Mouse (Mus musculus) liver, adult 2 months (tissue): ENCODE measurements around the gene Duoxa1. TPM values are rescaled to one million over a fixed set of nuclear protein-coding genes. Genes with fewer than 3 reads are reported as not detected.
"Not testable (repeated sequence)": the region's sequence is repeated elsewhere in the genome, so short reads cannot be mapped to it uniquely, and the experiment has no call there.

ENCODE experiments used
- DNase-seq: peaks from one replicate; pipeline ENCODE4 v3.0.0-alpha.2; 2011; ENCODE audit warnings: low read depth, low spot score; ENCODE audit errors: extremely low read depth
- H3K27ac ChIP-seq: fragments of 200-500 bp; replicated peaks from 2 replicates; pipeline ENCODE4 v1.5.1; 2012; ENCODE audit warnings: low read depth, mild to moderate bottlenecking, control low read depth, inconsistent platforms, low read length; ENCODE audit not compliant: insufficient read depth
- H3K27me3 ChIP-seq: fragments of 200-500 bp; 2 replicates; pipeline ENCODE4 v1.6.1; 2012; ENCODE audit warnings: mild to moderate bottlenecking, moderate library complexity, low read length, inconsistent platforms; ENCODE audit not compliant: control insufficient read depth, insufficient read depth
- H3K36me3 ChIP-seq: fragments of 200-500 bp; 2 replicates; pipeline ENCODE4 v1.6.1; 2012; ENCODE audit warnings: low read length, inconsistent platforms; ENCODE audit not compliant: control insufficient read depth, insufficient read depth
- H3K4me1 ChIP-seq: fragments of 200-500 bp; 2 replicates; pipeline ENCODE4 v1.6.1; 2011; ENCODE audit warnings: low read length; ENCODE audit not compliant: control insufficient read depth, insufficient read depth
- H3K4me3 ChIP-seq: fragments of 200-500 bp; 2 replicates; pipeline ENCODE4 v1.5.1; 2011; ENCODE audit warnings: low read depth, mild to moderate bottlenecking, control low read depth, low read length, moderate library complexity; ENCODE audit not compliant: insufficient read depth
- H3K79me2 ChIP-seq: fragments of 200-500 bp; 2 replicates; pipeline ENCODE4 v1.6.1; 2012; ENCODE audit warnings: inconsistent platforms, mild to moderate bottlenecking, low read length, moderate library complexity; ENCODE audit not compliant: control insufficient read depth, insufficient read depth
- H3K9ac ChIP-seq: fragments of 200-500 bp; 2 replicates; pipeline ENCODE4 v1.6.1; 2012; ENCODE audit warnings: low read depth, mild to moderate bottlenecking, control low read depth, inconsistent platforms, low read length
- CTCF ChIP-seq: fragments of 200-500 bp; IDR thresholded peaks from 2 replicates; pipeline ENCODE4 v1.5.1; 2011; ENCODE audit warnings: low read depth, low read length, control low read depth
- POLR2A ChIP-seq: fragments of 200-500 bp; IDR thresholded peaks from 2 replicates; pipeline ENCODE4 v1.6.1; 2011; ENCODE audit warnings: low read length, control low read depth; ENCODE audit not compliant: insufficient read depth; ENCODE audit errors: extremely low read depth
- WGBS: fragments of 180-500 bp; shearing (Covaris S2); methylation state at CpG from one replicate; pipeline ENCODE4 v1.1.7; 2018; 5-methylcytosine and 5-hydroxymethylcytosine counted together
- polyA plus RNA-seq: library from polyadenylated mRNA; depleted of rRNA; stranded (reverse); fragments of >200 nt; gene quantifications from 2 replicates; pipeline ENCODE4 v1.2.3, GENCODE M21; 2012
- total RNA-seq: library from RNA; depleted of rRNA; stranded (reverse); fragments of >200 nt; gene quantifications from 2 replicates; pipeline ENCODE4 v1.2.3, GENCODE M21; 2014

The Duoxa1 gene
- total and polyA plus RNA-seq, 2 experiments: not detected

DNA sequence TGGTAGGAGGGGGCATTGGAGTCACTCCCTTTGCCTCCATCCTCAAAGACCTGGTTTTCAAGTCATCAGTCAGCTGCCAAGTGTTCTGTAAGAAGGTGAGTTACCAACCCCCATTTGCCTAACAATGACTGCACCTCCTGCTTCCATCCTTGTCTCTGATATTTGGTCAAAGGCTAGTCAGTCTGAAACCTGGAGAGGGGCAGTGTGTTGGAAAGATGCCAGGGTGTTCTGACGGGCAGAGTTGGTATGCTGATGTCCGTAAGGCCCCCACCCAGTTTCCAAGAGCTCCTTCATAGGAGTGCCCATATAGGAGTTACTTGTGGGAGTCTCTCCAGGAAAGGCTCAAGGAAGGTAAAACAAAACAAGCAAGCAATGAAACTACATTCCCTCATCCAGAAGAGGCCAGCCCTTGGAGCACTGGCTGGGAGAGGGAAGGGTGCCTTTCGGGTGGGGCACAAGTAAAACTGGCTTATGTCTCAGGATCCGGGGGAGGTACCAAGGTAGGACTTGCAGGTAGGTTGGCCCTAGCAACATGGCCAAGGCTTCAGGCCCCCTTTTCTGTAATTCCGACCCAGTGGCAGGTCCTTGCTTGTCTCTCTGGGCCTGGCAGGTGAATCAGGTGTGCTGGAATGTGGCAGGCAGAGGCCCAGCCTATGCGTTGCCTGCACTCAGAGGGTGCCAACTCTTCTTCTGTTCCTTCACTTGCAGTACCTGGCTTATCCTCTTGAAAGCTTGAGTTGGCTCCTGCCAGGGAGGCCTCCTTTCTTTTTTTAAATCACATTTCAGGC is 31.8 kb upstream of the Duoxa1 start:
- Histone ChIP-seq H3K4me3 (no peak overlapping the region), H3K27me3 (no peaks in the 10 kb centered on the region), H3K36me3 (no peaks in the 10 kb centered on the region), H3K79me2 (no peaks in the 10 kb centered on the region), H3K9ac (no peak overlapping the region), H3K4me1 (peaks cover 4% of the 10 kb centered on the region), H3K27ac (no peak overlapping the region)
- no peak for DNase-seq
- WGBS: 90% methylated on average over 6 of the region's 6 CpGs
- TF ChIP-seq POLR2A (no peak), CTCF (no peak)

DNA sequence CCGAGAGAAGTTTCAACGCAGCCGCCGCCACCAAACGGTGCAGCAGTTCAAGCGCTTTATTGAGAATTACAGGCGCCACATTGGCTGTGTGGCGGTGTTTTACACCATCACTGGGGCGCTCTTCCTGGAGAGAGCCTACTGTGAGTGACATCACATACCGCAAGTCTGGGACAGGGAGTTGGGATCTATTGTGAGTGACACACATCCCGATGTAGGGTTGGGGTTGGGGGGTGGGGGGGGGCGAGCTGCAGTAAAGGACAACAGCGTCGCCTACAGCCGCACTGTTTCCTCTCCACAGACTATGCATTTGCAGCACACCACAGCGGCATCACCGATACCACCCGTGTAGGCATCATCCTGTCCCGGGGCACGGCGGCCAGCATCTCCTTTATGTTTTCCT is 23.8 kb upstream of the Duoxa1 start:
- no peak overlapping the region for H3K4me3 ChIP-seq
- H3K36me3 ChIP-seq: no peaks in the 10 kb centered on the region
- H3K27me3 ChIP-seq: no peaks in the 10 kb centered on the region
- no peaks in the 10 kb centered on the region for H3K79me2 ChIP-seq
- no peak overlapping the region for H3K9ac ChIP-seq
- 70% methylated on average over 21 of the region's 21 CpGs for WGBS
- no peak for DNase-seq
- no peaks in the 10 kb centered on the region for H3K4me1 ChIP-seq
- no peak for TF ChIP-seq POLR2A
- no peak for TF ChIP-seq CTCF
- H3K27ac ChIP-seq: no peak overlapping the region

DNA sequence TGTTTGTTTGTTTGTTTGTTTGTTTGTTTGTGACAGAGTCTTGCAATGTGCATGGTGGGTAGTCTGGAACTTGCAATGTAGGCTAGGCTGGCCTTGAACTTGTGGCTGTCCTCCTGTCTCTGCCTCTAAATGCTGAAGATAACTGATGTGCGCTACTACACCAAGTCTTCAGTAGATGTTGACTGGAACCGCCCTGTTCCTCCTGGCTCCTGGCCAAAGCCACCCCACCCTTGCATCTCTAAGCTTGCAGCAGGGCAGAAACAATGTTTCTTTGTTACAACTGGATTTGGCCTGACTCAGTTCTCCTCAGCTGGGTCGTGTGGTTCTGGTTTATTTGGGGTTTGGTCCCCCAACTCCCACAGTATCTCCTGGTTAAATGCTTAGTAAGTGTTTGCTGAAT is 20.6 kb upstream of the Duoxa1 start:
- H3K9ac ChIP-seq: no peak overlapping the region
- DNase-seq: no peak
- 73% methylated on average over 3 of the region's 3 CpGs for WGBS

DNA sequence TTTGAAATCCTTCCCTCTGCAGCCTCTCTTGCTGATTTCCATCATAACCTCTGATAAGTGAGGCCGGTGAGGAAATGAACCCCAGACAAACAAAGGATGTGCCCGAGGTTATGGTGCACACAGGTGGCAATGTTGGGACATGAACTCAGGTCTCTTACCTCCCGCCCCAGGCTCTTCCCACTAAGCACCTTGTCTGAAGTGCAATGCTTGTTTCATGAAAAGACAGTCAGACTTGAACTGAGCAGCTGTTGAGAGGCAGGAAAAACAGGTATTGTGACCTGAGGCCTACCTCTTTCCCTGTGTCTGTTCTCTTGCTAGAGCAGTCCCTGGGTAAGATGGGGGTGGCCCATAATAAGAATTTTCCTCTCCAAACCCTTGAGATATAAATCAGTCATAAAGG is 18.7 kb upstream of the Duoxa1 start:
- no peak overlapping the region for H3K4me3 ChIP-seq

More for the DNA sequence above, 20.6 kb upstream of the Duoxa1 start:
- Histone ChIP-seq H3K27ac (no peak overlapping the region), H3K36me3 (no peaks in the 10 kb centered on the region), H3K79me2 (no peaks in the 10 kb centered on the region), H3K27me3 (no peaks in the 10 kb centered on the region), H3K4me3 (no peak overlapping the region), H3K4me1 (no peaks in the 10 kb centered on the region)
- TF ChIP-seq CTCF (no peak), POLR2A (no peak)

DNA sequence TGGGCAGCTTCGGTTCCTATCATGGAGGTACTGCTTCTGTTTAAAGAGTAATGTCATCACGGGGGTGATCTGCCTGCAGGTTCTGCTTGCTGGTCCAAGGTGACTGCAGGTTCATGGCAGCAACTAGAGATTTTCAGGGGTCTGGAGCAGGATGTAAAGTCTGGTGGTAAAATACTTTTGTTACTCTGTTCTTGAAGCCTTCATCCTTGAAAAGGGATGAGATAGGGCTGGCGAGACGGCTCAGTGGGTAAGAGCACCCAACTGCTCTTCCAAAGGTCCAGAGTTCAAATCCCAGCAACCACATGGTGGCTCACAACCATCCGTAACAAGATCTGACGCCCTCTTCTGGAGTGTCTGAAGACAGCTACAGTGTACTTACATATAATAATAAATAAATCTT is 16.8 kb upstream of the Duoxa1 start:
- H3K27ac ChIP-seq, H3K4me1 ChIP-seq, H3K36me3 ChIP-seq, H3K9ac ChIP-seq, DNase-seq, H3K79me2 ChIP-seq, H3K4me3 ChIP-seq, H3K27me3 ChIP-seq: not testable (repeated sequence)
- WGBS: 80% methylated on average over 6 of the region's 6 CpGs

More for the DNA sequence above, 18.7 kb upstream of the Duoxa1 start:
- H3K27ac ChIP-seq: no peak overlapping the region
- no peak for DNase-seq
- no peak overlapping the region for H3K9ac ChIP-seq
- WGBS: 80% methylated on average over 3 of the region's 3 CpGs
- no peaks in the 10 kb centered on the region for H3K36me3 ChIP-seq
- no peaks in the 10 kb centered on the region for H3K27me3 ChIP-seq
- H3K4me1 ChIP-seq: no peaks in the 10 kb centered on the region
- TF ChIP-seq POLR2A (no peak), CTCF (no peak)
- no peaks in the 10 kb centered on the region for H3K79me2 ChIP-seq

DNA sequence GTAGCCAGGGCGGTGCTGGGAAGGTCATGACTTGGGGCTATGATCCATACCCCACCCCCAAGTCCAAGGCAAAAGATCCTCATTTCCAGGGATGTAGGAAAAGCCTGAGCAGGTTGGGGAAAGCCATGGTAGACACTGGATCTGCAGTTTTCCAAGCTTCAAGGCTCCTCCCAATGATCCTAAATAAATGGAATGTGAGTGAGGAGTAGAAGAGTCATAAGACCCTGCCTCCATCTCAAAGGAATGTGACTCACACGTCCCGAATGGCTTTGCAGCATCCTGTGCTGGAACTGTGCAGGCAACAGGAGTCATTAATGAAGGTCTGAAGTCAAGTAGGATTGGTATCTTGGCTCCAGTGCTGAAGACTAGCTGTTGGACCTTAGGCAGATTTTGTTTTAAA is 14.5 kb upstream of the Duoxa1 start:
- Histone ChIP-seq H3K27me3 (no peaks in the 10 kb centered on the region), H3K27ac (no peak overlapping the region), H3K4me1 (peaks cover 3% of the 10 kb centered on the region; the same call in 1 of the 2 replicates), H3K79me2 (no peaks in the 10 kb centered on the region), H3K4me3 (no peak overlapping the region), H3K9ac (no peak overlapping the region), H3K36me3 (no peaks in the 10 kb centered on the region)
- no peak for DNase-seq
- 79% methylated on average over 3 of the region's 3 CpGs for WGBS
- TF ChIP-seq POLR2A (no peak), CTCF (no peak)
